19 mouse cellular contexts compared by ENCODE assay signal in the genomic region with DNA sequence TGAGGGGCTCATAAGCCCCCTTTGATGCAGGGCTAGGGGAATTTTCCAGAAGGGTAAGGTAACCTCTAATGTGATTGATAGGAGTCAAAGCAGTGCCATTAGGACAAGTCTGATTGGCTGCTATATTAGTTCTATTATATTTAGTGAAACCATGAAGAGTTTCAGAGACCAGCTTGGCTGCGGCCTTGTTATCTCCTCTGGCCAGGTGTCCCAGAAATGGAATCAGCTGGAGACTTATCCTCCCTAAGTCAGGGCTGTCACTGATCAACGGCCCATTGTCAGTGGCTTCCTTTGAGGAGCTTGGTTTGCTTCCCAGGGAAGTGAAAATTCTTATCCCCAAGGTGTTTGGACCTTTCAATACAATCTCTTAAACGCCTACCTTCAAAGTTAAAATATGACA. TPM values are rescaled to one million over a fixed set of nuclear protein-coding genes. Genes with fewer than 3 reads are reported as not detected.
DNase-seq lines count a peak whose midpoint lies in the region; ATAC-seq lines count a peak whose summit lies in the region.
"Had no signal": no experiment of that assay in that cellular context is flagged by ENCODE, and none has a peak within 500 bp of the region (broad histone marks: within the 10 kb centered on the region; RNA-seq: fewer than 3 reads in every experiment).

No protein-coding gene starts in this region.

- no peaks in the 10 kb centered on the region for H3K9me3 ChIP-seq in erythroblast, embryonic 14.5 days (ENCODE audit: control insufficient read depth, low read length)
- H3K9me3 ChIP-seq in liver, embryonic 13.5 days (replicated peaks) = no peaks in the 10 kb centered on the region
- no peaks in the 10 kb centered on the region for H3K9me3 ChIP-seq in hindbrain, embryonic 16.5 days (ENCODE audit: control insufficient read depth, low read length)
- H3K9me3 ChIP-seq: forebrain, embryonic 12.5 days; heart, embryonic 10.5 days; heart, embryonic 15.5 days; hindbrain, embryonic 12.5 days; limb, embryonic 12.5 days; neural tube, embryonic 15.5 days had no signal

- ATAC-seq in liver, embryonic 13.5 days (ENCODE audit: low read depth) = peak; percentile 71
- peak; percentile 38 for ATAC-seq in megakaryocyte progenitor cell, adult 5-6 weeks (replicated peaks; ENCODE audit: poor library complexity)
- ATAC-seq in hindbrain, embryonic 16.5 days = no peak
- no peak for ATAC-seq in CD4-positive, CD25-positive, alpha-beta regulatory T cell, adult 4 months
- ATAC-seq: forebrain, postnatal 0 days; intestine, embryonic 16.5 days; lung, postnatal 0 days; Patski had no signal

- intact Hi-C loops in left cerebral cortex, postnatal 4 days (cut with DNase I) = loop anchor here (5.0 kb wide), 2 partner anchors 50 to 65 kb away; no protein-coding TSS in a partner anchor

- H3K4me3 ChIP-seq in erythroblast, embryonic 14.5 days (replicated peaks) = peak overlapping the region; percentile 4
- no peak overlapping the region for H3K4me3 ChIP-seq in liver, embryonic 13.5 days (replicated peaks)
- H3K4me3 ChIP-seq in hindbrain, embryonic 16.5 days (ENCODE audit: low read length) = no peak overlapping the region
- H3K4me3 ChIP-seq: forebrain, embryonic 12.5 days; heart, embryonic 10.5 days; heart, embryonic 15.5 days; hindbrain, embryonic 12.5 days; limb, embryonic 12.5 days; neural tube, embryonic 15.5 days had no signal

- WGBS in liver, embryonic 13.5 days (ENCODE audit: insufficient replicate concordance) = 32% methylated on average over 3 of the region's 3 CpGs
- 75% methylated on average over 3 of the region's 3 CpGs for WGBS in hindbrain, embryonic 16.5 days

- peak overlapping the region; percentile 69 for H3K27ac ChIP-seq in liver, embryonic 13.5 days
- no peak overlapping the region for H3K27ac ChIP-seq in hindbrain, embryonic 16.5 days (ENCODE audit: low read depth, low read length)
- H3K27ac ChIP-seq: forebrain, embryonic 12.5 days; heart, embryonic 10.5 days; heart, embryonic 15.5 days; hindbrain, embryonic 12.5 days; limb, embryonic 12.5 days; neural tube, embryonic 15.5 days had no signal

- peaks cover 12% of the 10 kb centered on the region for H3K27me3 ChIP-seq in erythroblast, embryonic 14.5 days (ENCODE audit: control insufficient read depth)
- peaks cover 6% of the 10 kb centered on the region; the same call in 1 of the 2 replicates for H3K27me3 ChIP-seq in liver, embryonic 13.5 days
- no peaks in the 10 kb centered on the region for H3K27me3 ChIP-seq in hindbrain, embryonic 16.5 days (replicated peaks; ENCODE audit: control insufficient read depth, insufficient read depth, low read length)
- H3K27me3 ChIP-seq: forebrain, embryonic 12.5 days; heart, embryonic 15.5 days; hindbrain, embryonic 12.5 days; limb, embryonic 12.5 days; neural tube, embryonic 15.5 days; Patski had no signal

- DNase-seq in c-Kit-positive CD71-positive TER-119-negative erythroid progenitor cells, embryonic 14.5 days (ENCODE audit: low read depth) = peak; percentile 70
- DNase-seq in liver, embryonic 13.5 days = peak; percentile 61
- no peak for DNase-seq in ovary, postnatal 10 days (ENCODE audit: low spot score)
- no peak for DNase-seq in left cerebral cortex, postnatal 4 days
- DNase-seq: lung, adult 18-20 months had no signal

- H3K36me3 ChIP-seq in erythroblast, embryonic 14.5 days (ENCODE audit: control insufficient read depth) = peaks cover 16% of the 10 kb centered on the region
- peaks cover 12% of the 10 kb centered on the region for H3K36me3 ChIP-seq in liver, embryonic 13.5 days
- H3K36me3 ChIP-seq in hindbrain, embryonic 16.5 days (ENCODE audit: control insufficient read depth, insufficient read depth, low read length) = no peaks in the 10 kb centered on the region
- H3K36me3 ChIP-seq: heart, embryonic 10.5 days; heart, embryonic 15.5 days; hindbrain, embryonic 12.5 days; neural tube, embryonic 15.5 days had no signal

- H3K4me1 ChIP-seq in erythroblast, embryonic 14.5 days (ENCODE audit: control insufficient read depth) = peaks cover 49% of the 10 kb centered on the region
- H3K4me1 ChIP-seq in liver, embryonic 13.5 days (replicated peaks) = peaks cover 40% of the 10 kb centered on the region
- H3K4me1 ChIP-seq in hindbrain, embryonic 16.5 days (ENCODE audit: control insufficient read depth, insufficient read depth, low read depth, low read length) = peaks cover 5% of the 10 kb centered on the region

- no peak overlapping the region; the same call in 1 of the 2 replicates for H3K9ac ChIP-seq in liver, embryonic 13.5 days
- no peak overlapping the region for H3K9ac ChIP-seq in hindbrain, embryonic 16.5 days (ENCODE audit: low read depth, low read length)
- H3K9ac ChIP-seq: forebrain, embryonic 12.5 days; forebrain, postnatal 0 days; heart, embryonic 15.5 days; hindbrain, embryonic 12.5 days; limb, embryonic 12.5 days; neural tube, embryonic 15.5 days had no signal

- H3K4me2 ChIP-seq in liver, embryonic 13.5 days = peak overlapping the region; percentile 43
- no peak overlapping the region for H3K4me2 ChIP-seq in hindbrain, embryonic 16.5 days (ENCODE audit: low read length)
- H3K4me2 ChIP-seq: forebrain, embryonic 12.5 days; heart, embryonic 15.5 days; hindbrain, embryonic 12.5 days; limb, embryonic 12.5 days; neural tube, embryonic 15.5 days had no signal

RNA-seq across cellular contexts. Expression of gene Prim2, which starts 2.5 kb away (rescaled TPM):
- polyA plus RNA-seq in erythroblast, embryonic 14.5 days (2012) = 0.91 and 1.5 TPM in 2 replicates
- polyA plus RNA-seq in liver, embryonic 13.5 days (2015; fragmentation: Nextera tagmentation; extraction: Ambion mirVana) = 43.2 and 49.5 TPM in 2 replicates
- 76.3 and 79.8 TPM in 2 replicates for total RNA-seq in megakaryocyte progenitor cell, adult 5-6 weeks (2015)
- 88.4 and 90.3 TPM in 2 replicates for total RNA-seq in megakaryocyte progenitor cell, adult 5-6 weeks (2017)
- 21.5 and 23.6 TPM in 2 replicates for polyA plus RNA-seq in hindbrain, embryonic 16.5 days (2015; fragmentation: Nextera tagmentation; extraction: Ambion mirVana)
- 10 to 100 TPM; 14.5 to 15.9 TPM for total RNA-seq in left cerebral cortex, postnatal 4 days (2021)
- 10 to 100 TPM; 19.8 to 23.3 TPM for polyA plus RNA-seq in CD4-positive, CD25-positive, alpha-beta regulatory T cell, adult 4 months (2017; shearing (Covaris generic))

RNA-seq across cellular contexts. Expression of gene Rab23, which starts 47.6 kb away (rescaled TPM):
- polyA plus RNA-seq in erythroblast, embryonic 14.5 days (2012) = 0.07 and 0.15 TPM in 2 replicates
- polyA plus RNA-seq in liver, embryonic 13.5 days (2015; fragmentation: Nextera tagmentation; extraction: Ambion mirVana) = 4.8 and 5.6 TPM in 2 replicates
- total RNA-seq in megakaryocyte progenitor cell, adult 5-6 weeks (2015) = 3.3 and 7.1 TPM in 2 replicates
- total RNA-seq in megakaryocyte progenitor cell, adult 5-6 weeks (2017) = 1.1 and 3.0 TPM in 2 replicates
- polyA plus RNA-seq in hindbrain, embryonic 16.5 days (2015; fragmentation: Nextera tagmentation; extraction: Ambion mirVana) = 29.2 and 30.0 TPM in 2 replicates
- total RNA-seq in left cerebral cortex, postnatal 4 days (2021) = 10 to 100 TPM; 33.9 to 34.2 TPM
- polyA plus RNA-seq in CD4-positive, CD25-positive, alpha-beta regulatory T cell, adult 4 months (2017; shearing (Covaris generic)) = 1 to 10 TPM; 8.0 to 9.7 TPM

Comparison
In these comparisons a context has a peak if more than half of its experiments do, and no peak if none do; other contexts are left out.
1. DNase-seq: peak in c-Kit-positive CD71-positive TER-119-negative erythroid progenitor cells, embryonic 14.5 days (single experiment) and liver, embryonic 13.5 days (single experiment); none in ovary, postnatal 10 days (single experiment) and left cerebral cortex, postnatal 4 days (single experiment).
2. ATAC-seq: peak in liver, embryonic 13.5 days (single experiment) and megakaryocyte progenitor cell, adult 5-6 weeks (single experiment); none in hindbrain, embryonic 16.5 days (single experiment) and CD4-positive, CD25-positive, alpha-beta regulatory T cell, adult 4 months (single experiment).